In the genomic region with DNA sequence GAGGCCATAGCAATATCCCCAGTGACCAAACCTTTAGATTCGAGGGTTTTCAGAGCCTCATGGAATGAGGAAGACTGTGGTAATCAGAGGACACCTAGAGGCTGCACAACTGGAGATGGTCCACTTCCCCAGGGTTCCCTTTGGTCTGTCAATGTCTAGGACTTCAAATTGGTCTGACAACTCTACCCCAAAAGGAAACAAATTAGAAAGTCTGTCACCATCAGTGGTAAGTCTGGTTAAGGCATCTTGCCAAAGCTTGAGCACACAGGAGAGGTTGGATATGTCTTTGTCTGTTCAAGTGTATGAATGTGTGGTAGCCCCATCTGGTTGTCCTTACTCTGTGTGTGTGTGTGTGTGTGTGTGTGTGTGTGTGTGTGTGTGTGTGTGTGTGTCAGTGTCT, we compare ENCODE assay signal across 26 mouse cellular contexts.
DNase-seq lines count a peak whose midpoint lies in the region; ATAC-seq lines count a peak whose summit lies in the region.
"Had no signal": no experiment of that assay in that cellular context is flagged by ENCODE, and none has a peak within 500 bp of the region (broad histone marks: within the 10 kb centered on the region; RNA-seq: fewer than 3 reads in every experiment).

No protein-coding gene starts in this region.

- no peak overlapping the region for H3K4me3 ChIP-seq in forebrain, embryonic 15.5 days
- no peak overlapping the region for H3K4me3 ChIP-seq in forebrain, embryonic 13.5 days
- H3K4me3 ChIP-seq: embryonic facial prominence, embryonic 13.5 days; embryonic facial prominence, embryonic 15.5 days; erythroblast, embryonic 14.5 days had no signal

- ATAC-seq in forebrain, embryonic 15.5 days (replicated peaks) = 0 out of 2 replicates have a peak, but pooled peaks have one; percentile 29
- ATAC-seq in forebrain, embryonic 13.5 days = no peak
- ATAC-seq in common myeloid progenitor, adult 5-6 weeks (replicated peaks; ENCODE audit: low read depth, poor library complexity, severe bottlenecking) = peak; percentile 89
- peak; percentile 63 for ATAC-seq in megakaryocyte progenitor cell, adult 5-6 weeks (replicated peaks; ENCODE audit: poor library complexity)
- ATAC-seq: activated CD4-positive, CD25-positive, alpha-beta regulatory T cell, adult 4 months; CD4-positive, CD25-positive, alpha-beta regulatory T cell, adult 4 months; forebrain, embryonic 14.5 days; forebrain, postnatal 0 days; Patski had no signal

- no peak overlapping the region for H3K9ac ChIP-seq in forebrain, embryonic 15.5 days (replicated peaks)
- no peak overlapping the region for H3K9ac ChIP-seq in forebrain, embryonic 13.5 days
- H3K9ac ChIP-seq: embryonic facial prominence, embryonic 13.5 days; embryonic facial prominence, embryonic 15.5 days; forebrain, postnatal 0 days had no signal

- H3K4me1 ChIP-seq in forebrain, embryonic 15.5 days = no peaks in the 10 kb centered on the region
- no peaks in the 10 kb centered on the region for H3K4me1 ChIP-seq in forebrain, embryonic 13.5 days
- H3K4me1 ChIP-seq: embryonic facial prominence, embryonic 13.5 days; embryonic facial prominence, embryonic 15.5 days had no signal

- H3K9me3 ChIP-seq in forebrain, embryonic 15.5 days = no peaks in the 10 kb centered on the region
- H3K9me3 ChIP-seq in forebrain, embryonic 13.5 days (replicated peaks) = no peaks in the 10 kb centered on the region
- H3K9me3 ChIP-seq: embryonic facial prominence, embryonic 13.5 days; embryonic facial prominence, embryonic 15.5 days; G1E had no signal

- no peaks in the 10 kb centered on the region for H3K36me3 ChIP-seq in forebrain, embryonic 15.5 days
- no peaks in the 10 kb centered on the region for H3K36me3 ChIP-seq in forebrain, embryonic 13.5 days (ENCODE audit: poor library complexity, severe bottlenecking)
- H3K36me3 ChIP-seq: embryonic facial prominence, embryonic 13.5 days; embryonic facial prominence, embryonic 15.5 days; G1E had no signal

- intact Hi-C loops in heart, postnatal 14 days (cut with DNase I) = no loop called here

- no peak overlapping the region for H3K4me2 ChIP-seq in forebrain, embryonic 15.5 days (replicated peaks)
- H3K4me2 ChIP-seq in forebrain, embryonic 13.5 days = no peak overlapping the region
- H3K4me2 ChIP-seq: embryonic facial prominence, embryonic 13.5 days; embryonic facial prominence, embryonic 15.5 days had no signal

- no peaks in the 10 kb centered on the region for H3K27me3 ChIP-seq in forebrain, embryonic 15.5 days
- no peaks in the 10 kb centered on the region for H3K27me3 ChIP-seq in forebrain, embryonic 13.5 days
- H3K27me3 ChIP-seq: CH12.LX; embryonic facial prominence, embryonic 13.5 days; embryonic facial prominence, embryonic 15.5 days; Patski had no signal

- DNase-seq in 416B (ENCODE audit: low read depth) = peak; percentile 79
- no peak for DNase-seq in gastrocnemius, postnatal 4 days (ENCODE audit: low spot score in 2 of 2)
- DNase-seq in heart, postnatal 14 days = no peak
- DNase-seq: adrenal gland, adult 8-10 months; adrenal gland, postnatal 14 days; adrenal gland, postnatal 36 days; B cell, adult 2 months; cerebellum, adult 11-12 months; cerebellum, adult 2 months; cerebellum, adult 9-10 months; cerebellum, postnatal 25 days; embryo, embryonic 11 days; forebrain, postnatal 0 days had no signal

- WGBS in forebrain, embryonic 15.5 days = 76% methylated on average over 1 of the region's 1 CpGs
- 83% methylated on average over 1 of the region's 1 CpGs for WGBS in forebrain, embryonic 13.5 days

- H3K27ac ChIP-seq in forebrain, embryonic 15.5 days (replicated peaks) = no peak overlapping the region
- no peak overlapping the region for H3K27ac ChIP-seq in forebrain, embryonic 13.5 days
- H3K27ac ChIP-seq: embryonic facial prominence, embryonic 13.5 days; embryonic facial prominence, embryonic 15.5 days had no signal
